Mouse (Mus musculus) hindbrain, embryonic 13.5 days (tissue): Measurements from ENCODE around the gene Bfsp1. TPM values are rescaled to one million over a fixed set of nuclear protein-coding genes. Genes with fewer than 3 reads are reported as not detected.
A peak's percentile ranks its signal among the peaks of the same experiment; 100 is the strongest.

Experiments
- ATAC-seq: fragments of 200-750 bp; cut with Nextera tagmentation; 2 replicates; pipeline ENCODE4 v1.8.0; 2017; ENCODE audit warnings: moderate TSS enrichment; ENCODE audit not compliant: low FRiP score
- H3K27ac ChIP-seq: fragments of 300-500 bp; sonication (generic); 2 replicates; pipeline ENCODE4 v1.5.1; 2015; ENCODE audit warnings: inconsistent platforms, mild to moderate bottlenecking, moderate library complexity
- H3K27me3 ChIP-seq: fragments of 300-500 bp; sonication (generic); 2 replicates; pipeline ENCODE4 v1.6.1; 2015; ENCODE audit warnings: mild to moderate bottlenecking, inconsistent platforms
- H3K36me3 ChIP-seq: fragments of 300-500 bp; sonication (generic); 2 replicates; pipeline ENCODE4 v1.6.1; 2015; ENCODE audit warnings: mild to moderate bottlenecking, inconsistent platforms
- H3K4me1 ChIP-seq: fragments of 300-500 bp; sonication (generic); replicated peaks from 2 replicates; pipeline ENCODE4 v1.6.1; 2015; ENCODE audit warnings: inconsistent platforms
- H3K4me2 ChIP-seq: fragments of 300-500 bp; sonication (generic); 2 replicates; pipeline ENCODE4 v1.6.1; 2015; ENCODE audit warnings: inconsistent platforms, mild to moderate bottlenecking, moderate library complexity
- H3K4me3 ChIP-seq: fragments of 300-500 bp; sonication (generic); 2 replicates; pipeline ENCODE4 v1.5.1; 2015; ENCODE audit warnings: mild to moderate bottlenecking, inconsistent platforms
- H3K9ac ChIP-seq: fragments of 300-500 bp; sonication (generic); 2 replicates; pipeline ENCODE4 v1.6.1; 2015; ENCODE audit warnings: mild to moderate bottlenecking, inconsistent platforms
- H3K9me3 ChIP-seq: fragments of 300-500 bp; sonication (generic); 2 replicates; pipeline ENCODE4 v1.6.1; 2016; ENCODE audit warnings: inconsistent platforms
- WGBS: fragments of 180-500 bp; shearing (Covaris S2); methylation state at CpG from one replicate; pipeline ENCODE4 v1.1.7; 2015; 5-methylcytosine and 5-hydroxymethylcytosine counted together
- polyA plus RNA-seq: library from polyadenylated mRNA; unstranded; fragments of >200 nt; fragmentation: Nextera tagmentation; extraction: Ambion mirVana; gene quantifications from 2 replicates; pipeline ENCODE4 v1.2.1, GENCODE M21; 2015

The Bfsp1 gene
- polyA plus RNA-seq, 1 experiment from 2014 or later, result 1.4 TPM

DNA sequence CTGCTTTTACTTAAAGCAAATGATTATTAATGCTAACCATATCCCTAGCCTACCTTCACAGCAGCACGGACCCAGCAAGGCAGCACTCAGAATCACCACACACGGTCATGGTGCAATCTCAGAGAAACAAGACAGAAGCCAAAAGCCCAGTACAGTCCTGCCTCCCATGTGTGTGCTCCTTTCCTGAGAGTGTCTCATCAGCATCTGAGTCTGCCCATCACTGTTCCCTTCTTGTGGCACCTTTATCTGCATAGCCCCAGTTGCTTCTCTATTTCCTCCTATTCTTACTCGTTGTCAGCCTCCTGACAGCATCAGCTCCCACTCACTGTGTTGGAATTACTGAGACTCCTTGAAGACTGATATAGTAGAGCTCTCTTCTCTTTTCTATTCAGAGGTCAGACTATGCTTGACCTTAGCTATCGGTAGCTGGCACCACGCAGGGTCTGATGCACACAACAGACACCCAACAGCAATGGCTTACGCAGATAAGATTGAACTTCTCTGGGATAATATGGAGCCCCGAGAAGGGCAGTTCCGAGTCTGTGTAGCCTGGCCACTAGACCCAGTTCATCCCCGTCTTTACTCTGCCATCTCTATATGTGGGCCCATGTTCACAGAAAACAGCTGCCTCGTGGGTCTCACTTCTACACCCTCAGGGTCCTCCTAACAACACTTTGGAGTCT, 19.8 kb upstream of the Bfsp1 start:
- Histone ChIP-seq H3K4me1 (no peaks in the 10 kb centered on the region), H3K9ac (no peak overlapping the region), H3K36me3 (no peaks in the 10 kb centered on the region), H3K27ac (no peak overlapping the region), H3K4me2 (no peak overlapping the region), H3K9me3 (no peaks in the 10 kb centered on the region), H3K4me3 (no peak overlapping the region), H3K27me3 (no peaks in the 10 kb centered on the region)
- 84% methylated on average over 10 of the region's 10 CpGs for WGBS
- no peak for ATAC-seq

DNA sequence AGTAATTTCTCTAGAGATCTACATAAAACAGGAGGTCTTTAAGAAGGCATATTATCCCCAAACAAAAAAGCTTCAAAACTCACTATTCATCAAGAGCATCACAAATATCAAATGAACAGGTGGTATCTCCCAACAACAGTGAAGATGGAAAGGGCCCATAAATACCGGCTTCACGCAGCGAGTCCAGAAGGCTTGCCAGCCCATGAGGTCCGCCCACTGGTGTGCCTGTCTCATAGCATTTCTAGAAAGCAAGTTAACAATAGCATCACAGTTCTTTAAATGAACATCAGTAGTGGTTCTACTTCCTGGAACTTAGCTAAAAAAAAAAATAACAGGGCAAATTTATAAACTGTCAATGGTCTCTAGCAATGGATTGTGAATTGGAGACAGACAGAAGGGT, 19.0 kb upstream of the Bfsp1 start:
- Histone ChIP-seq H3K36me3 (no peaks in the 10 kb centered on the region), H3K27me3 (no peaks in the 10 kb centered on the region), H3K4me2 (no peak overlapping the region), H3K9me3 (no peaks in the 10 kb centered on the region), H3K9ac (no peak overlapping the region), H3K4me1 (no peaks in the 10 kb centered on the region), H3K4me3 (no peak overlapping the region), H3K27ac (no peak overlapping the region)
- ATAC-seq, result no peak
- 93% methylated on average over 4 of the region's 4 CpGs for WGBS

DNA sequence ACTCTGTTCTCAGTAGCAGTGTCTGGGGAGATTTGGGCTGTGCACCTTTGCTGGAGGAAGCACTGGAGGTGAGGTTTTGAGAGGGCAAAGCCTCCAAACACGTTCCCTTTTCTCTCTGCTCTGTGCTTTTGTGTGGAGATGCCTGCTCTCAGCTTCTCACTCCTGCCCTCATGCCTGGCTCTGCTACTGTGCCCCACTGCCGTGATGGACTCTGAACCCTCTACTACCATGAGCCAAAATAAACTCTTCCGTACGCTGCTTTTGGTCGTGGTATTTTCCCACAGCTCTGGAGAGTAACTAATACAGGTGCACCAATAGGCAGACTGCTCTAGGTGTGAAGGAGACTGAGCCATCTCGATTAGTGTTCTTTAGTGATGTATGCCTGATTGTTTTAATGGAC, 16.3 kb upstream of the Bfsp1 start:
- Histone ChIP-seq H3K27ac (no peak overlapping the region), H3K9me3 (no peaks in the 10 kb centered on the region), H3K36me3 (no peaks in the 10 kb centered on the region), H3K4me3 (no peak overlapping the region), H3K4me2 (no peak overlapping the region), H3K9ac (no peak overlapping the region), H3K27me3 (no peaks in the 10 kb centered on the region), H3K4me1 (no peaks in the 10 kb centered on the region)
- ATAC-seq, result no peak
- WGBS, result 83% methylated on average over 6 of the region's 6 CpGs

DNA sequence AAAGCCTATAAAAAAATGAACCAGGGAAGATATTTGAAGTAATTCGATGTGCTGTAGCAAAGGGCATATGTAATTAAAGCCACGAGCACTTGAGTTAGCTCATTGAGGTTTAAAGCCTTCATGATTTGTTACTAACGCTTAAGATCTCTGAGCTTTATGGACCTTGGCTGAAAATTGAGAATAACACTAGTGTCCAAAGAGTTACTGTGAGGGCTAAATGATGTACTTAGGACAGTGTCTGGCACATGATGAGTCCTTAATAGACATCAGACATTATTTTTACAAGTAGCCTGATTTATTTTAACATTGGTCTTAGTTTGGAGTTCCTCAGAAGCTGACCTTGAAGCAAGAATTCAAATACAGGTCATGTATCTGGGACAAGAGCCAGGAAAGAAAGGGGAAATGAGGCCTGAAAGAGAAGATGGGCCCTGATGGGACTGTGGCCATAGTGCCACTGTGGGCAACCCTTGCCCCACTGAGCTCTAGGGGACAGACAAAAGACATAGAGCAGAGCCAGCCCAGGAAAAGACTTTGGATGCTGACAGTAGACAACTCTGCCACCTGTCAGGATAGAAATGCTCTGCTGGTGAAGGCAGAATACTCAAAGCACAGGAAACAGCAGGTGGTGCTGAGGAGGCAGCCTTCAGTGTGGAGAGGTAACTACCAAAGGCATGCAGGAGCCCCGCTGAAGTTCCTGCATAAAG, 14.1 kb upstream of the Bfsp1 start:
- H3K9me3 ChIP-seq, result no peaks in the 10 kb centered on the region
- no peak for ATAC-seq
- H3K4me1 ChIP-seq, result no peaks in the 10 kb centered on the region
- no peak overlapping the region for H3K4me3 ChIP-seq
- no peak overlapping the region for H3K27ac ChIP-seq
- no peaks in the 10 kb centered on the region for H3K27me3 ChIP-seq
- H3K9ac ChIP-seq, result no peak overlapping the region
- no peak overlapping the region for H3K4me2 ChIP-seq
- no peaks in the 10 kb centered on the region for H3K36me3 ChIP-seq
- WGBS, result 75% methylated on average over 4 of the region's 4 CpGs

DNA sequence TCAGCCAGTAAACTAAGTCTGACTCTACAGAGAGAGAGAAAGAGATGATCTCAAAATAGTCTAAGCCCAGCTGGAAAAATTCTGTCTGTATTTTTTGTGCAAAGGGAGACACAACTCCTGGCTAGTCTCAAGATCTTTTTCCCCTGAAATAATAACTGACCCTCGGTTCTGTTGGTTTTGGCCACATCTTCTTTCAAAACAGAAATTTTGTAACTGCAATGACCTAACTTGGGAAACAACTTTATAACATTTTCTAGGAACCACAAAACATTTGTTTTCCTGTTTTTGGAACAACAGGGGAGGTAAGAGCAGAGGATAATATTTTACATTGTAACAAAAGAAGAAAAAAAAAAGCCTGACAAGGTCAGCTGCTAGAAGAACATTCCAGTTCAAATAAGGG, 13.1 kb upstream of the Bfsp1 start:
- no peaks in the 10 kb centered on the region for H3K4me1 ChIP-seq
- no peaks in the 10 kb centered on the region for H3K36me3 ChIP-seq
- H3K27me3 ChIP-seq, result no peaks in the 10 kb centered on the region
- no peak overlapping the region for H3K9ac ChIP-seq
- WGBS, result 76% methylated on average over 1 of the region's 1 CpGs
- no peak for ATAC-seq
- no peaks in the 10 kb centered on the region for H3K9me3 ChIP-seq
- no peak overlapping the region for H3K27ac ChIP-seq
- H3K4me2 ChIP-seq, result no peak overlapping the region
- no peak overlapping the region for H3K4me3 ChIP-seq

- no peak for ATAC-seq
Observed at GRCm38 (mm10) chr2:143870936-143871688, 8.1 kb upstream of the Bfsp1 start.

DNA sequence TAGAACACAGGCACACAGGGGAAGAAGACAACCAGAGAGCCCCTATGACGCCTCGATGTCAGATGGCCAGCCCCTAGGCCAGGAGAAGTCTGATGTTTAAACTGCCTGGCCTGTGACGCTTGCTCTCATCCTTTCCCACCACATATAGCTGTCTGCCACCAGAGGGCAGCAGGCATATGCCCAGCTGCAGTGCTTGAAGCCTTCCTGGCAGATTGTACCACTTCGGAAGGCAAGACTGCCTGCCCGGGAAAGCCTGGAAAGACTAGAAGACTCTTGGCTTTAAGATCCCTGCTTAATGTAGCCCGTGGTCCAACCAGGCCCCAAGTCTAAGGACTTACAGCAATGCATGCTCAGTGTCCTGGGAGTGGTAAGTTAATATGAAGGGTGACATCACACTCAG, 4.4 kb upstream of the Bfsp1 start:
- H3K4me3 ChIP-seq, result no peak overlapping the region
- 0 out of 2 replicates have a peak, but pooled peaks cover under 1% of the 10 kb centered on the region for H3K27me3 ChIP-seq
- peaks cover 9% of the 10 kb centered on the region; the same call in 1 of the 2 replicates for H3K4me1 ChIP-seq
- WGBS, result 13% methylated on average over 6 of the region's 6 CpGs
- no peaks in the 10 kb centered on the region for H3K36me3 ChIP-seq
- H3K27ac ChIP-seq, result no peak overlapping the region
- peak; percentile 62 for ATAC-seq
- H3K9ac ChIP-seq, result no peak overlapping the region
- H3K4me2 ChIP-seq, result no peak overlapping the region
- H3K9me3 ChIP-seq, result no peaks in the 10 kb centered on the region

More at GRCm38 (mm10) chr2:143870936-143871688, 8.1 kb upstream of the Bfsp1 start:
- Histone ChIP-seq H3K27me3 (no peaks in the 10 kb centered on the region), H3K9ac (no peak overlapping the region), H3K4me1 (no peaks in the 10 kb centered on the region), H3K9me3 (no peaks in the 10 kb centered on the region), H3K4me2 (no peak overlapping the region), H3K36me3 (no peaks in the 10 kb centered on the region), H3K27ac (no peak overlapping the region), H3K4me3 (no peak overlapping the region)
- 79% methylated on average over 10 of the region's 10 CpGs for WGBS

GRCm38 (mm10) chr2:143864600-143864999, 1.6 kb upstream of the Bfsp1 start:
- H3K4me2 ChIP-seq, result no peak overlapping the region
- H3K36me3 ChIP-seq, result no peaks in the 10 kb centered on the region
- 0 out of 2 replicates have a peak, but pooled peaks cover 7% of the 10 kb centered on the region for H3K27me3 ChIP-seq
- WGBS, result 75% methylated on average over 8 of the region's 8 CpGs
- H3K9me3 ChIP-seq, result no peaks in the 10 kb centered on the region
- ATAC-seq, result no peak
- H3K27ac ChIP-seq, result no peak overlapping the region
- peaks cover 12% of the 10 kb centered on the region; the same call in 1 of the 2 replicates for H3K4me1 ChIP-seq
- no peak overlapping the region for H3K4me3 ChIP-seq
- no peak overlapping the region for H3K9ac ChIP-seq

DNA sequence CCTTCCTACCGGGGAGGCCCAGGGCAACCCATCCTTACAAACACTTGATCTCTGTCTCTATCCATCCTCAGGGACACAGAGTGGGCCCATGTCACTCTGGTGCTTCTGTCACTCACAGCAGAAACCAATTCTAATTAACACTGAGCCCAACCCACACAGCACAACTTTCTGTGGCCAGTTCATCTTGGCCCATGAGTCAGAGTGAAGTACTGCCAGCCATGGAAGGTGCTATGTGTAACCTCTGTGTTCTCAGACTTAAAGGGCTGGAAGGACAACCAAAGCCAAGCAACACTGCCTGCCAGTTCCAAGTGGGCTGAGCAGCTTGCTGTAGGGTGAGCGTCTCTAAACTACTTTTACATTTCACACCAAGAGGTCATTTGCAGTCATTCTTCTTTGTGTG, 3.8 kb downstream of the Bfsp1 start:
- Histone ChIP-seq H3K36me3 (no peaks in the 10 kb centered on the region), H3K27ac (no peak overlapping the region), H3K4me1 (peaks cover 12% of the 10 kb centered on the region; the same call in 1 of the 2 replicates), H3K4me2 (no peak overlapping the region), H3K9me3 (no peaks in the 10 kb centered on the region), H3K9ac (no peak overlapping the region), H3K4me3 (no peak overlapping the region), H3K27me3 (0 out of 2 replicates have a peak, but pooled peaks cover 7% of the 10 kb centered on the region)
- 81% methylated on average over 2 of the region's 2 CpGs for WGBS
- no peak for ATAC-seq

DNA sequence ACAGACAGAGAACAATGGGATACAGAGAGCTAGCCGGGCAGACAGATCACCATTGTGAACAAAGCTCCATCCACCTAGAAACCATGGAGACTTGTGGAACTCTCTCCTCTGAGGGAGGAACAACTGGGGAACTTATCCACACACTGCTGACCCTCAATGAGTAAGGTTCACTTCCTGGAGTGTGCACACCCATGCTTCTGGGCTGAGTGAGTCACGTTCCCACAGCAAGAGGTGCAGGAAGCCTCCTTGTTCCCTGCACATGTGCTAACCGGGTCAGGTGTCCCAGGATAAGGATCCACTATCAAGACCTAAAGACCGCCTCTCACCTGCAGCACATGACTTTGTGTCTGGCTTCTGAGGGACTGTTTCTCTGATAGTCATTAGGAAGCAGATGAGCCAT, 9.5 kb downstream of the Bfsp1 start:
- peak; percentile 18; the same call in 1 of the 2 replicates for ATAC-seq
- Histone ChIP-seq H3K9ac (no peak overlapping the region), H3K9me3 (no peaks in the 10 kb centered on the region), H3K36me3 (no peaks in the 10 kb centered on the region), H3K4me1 (peaks cover 12% of the 10 kb centered on the region), H3K27ac (no peak overlapping the region), H3K27me3 (no peaks in the 10 kb centered on the region), H3K4me2 (no peak overlapping the region), H3K4me3 (no peak overlapping the region)
- 75% methylated on average over 4 of the region's 4 CpGs for WGBS

DNA sequence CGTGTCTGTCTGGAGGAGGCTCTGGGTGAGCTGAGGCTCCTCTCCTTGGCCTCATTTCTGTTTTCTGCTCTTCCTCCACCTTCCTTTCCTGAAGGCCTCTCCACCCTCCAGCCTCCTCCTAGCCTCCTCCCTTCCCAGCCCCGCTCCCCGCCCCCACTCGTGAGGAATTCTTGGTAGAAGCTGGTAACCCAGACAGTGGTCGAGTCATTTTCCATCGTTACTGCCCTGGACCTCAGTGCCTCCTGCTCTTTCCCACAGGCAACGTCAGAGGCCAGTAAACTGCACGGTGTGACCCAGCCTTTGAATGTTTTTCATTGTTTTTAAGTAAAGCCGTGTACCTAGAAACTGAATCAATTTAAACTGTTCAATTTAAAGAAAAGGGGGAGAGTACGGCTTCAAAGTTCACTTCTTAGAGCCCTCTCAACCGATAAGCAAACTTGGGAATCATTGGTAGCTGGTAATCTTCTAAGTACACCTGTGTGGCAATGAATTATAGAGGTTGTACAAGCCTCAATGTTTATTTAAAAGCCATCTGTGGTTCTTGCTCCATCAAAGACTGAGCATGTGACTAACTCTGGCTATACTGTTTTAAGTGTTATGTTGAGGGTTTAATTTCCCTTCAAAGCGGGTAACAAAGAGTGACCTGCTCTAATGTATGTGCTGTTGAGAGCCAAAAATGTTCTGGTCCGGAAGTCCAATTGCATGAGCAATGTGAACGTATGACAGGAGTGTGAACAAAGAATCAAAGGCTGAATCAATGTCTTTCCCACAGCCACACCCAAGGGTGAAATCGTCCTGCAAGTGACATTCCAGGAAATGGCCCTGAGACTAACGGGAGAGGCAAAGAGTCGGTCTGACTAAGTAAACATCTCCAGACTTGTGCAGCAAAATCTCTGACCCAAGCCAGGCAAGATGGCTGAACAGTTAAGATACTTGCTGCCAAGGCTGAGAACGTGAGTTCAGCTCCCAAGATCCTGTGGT, 10.4 kb downstream of the Bfsp1 start:
- ATAC-seq, result no peak
- Histone ChIP-seq H3K36me3 (no peaks in the 10 kb centered on the region), H3K9me3 (no peaks in the 10 kb centered on the region), H3K4me3 (no peak overlapping the region), H3K27ac (no peak overlapping the region), H3K4me1 (peaks cover 12% of the 10 kb centered on the region), H3K9ac (no peak overlapping the region), H3K27me3 (no peaks in the 10 kb centered on the region), H3K4me2 (no peak overlapping the region)
- WGBS, result 72% methylated on average over 18 of the region's 18 CpGs
